Mouse (Mus musculus): ENCODE results near the gene Gmnn. TPM values are rescaled to one million over a fixed set of nuclear protein-coding genes. Genes with fewer than 3 reads are reported as not detected.

Gmnn gene
- polyA plus RNA-seq, 1 experiment from 2014 or later: 23.2 TPM

- no peaks in the 10 kb centered on the region for H3K9me3 ChIP-seq
- no peak overlapping the region for H3K27ac ChIP-seq (replicated peaks)
- H3K36me3 ChIP-seq: peaks cover 33% of the 10 kb centered on the region
- no peak overlapping the region for H3K4me3 ChIP-seq
- no peak overlapping the region for H3K9ac ChIP-seq
- no peaks in the 10 kb centered on the region for H3K27me3 ChIP-seq
- no peak for ATAC-seq (ENCODE audit: low FRiP score, low read depth)
- no peak overlapping the region for H3K4me2 ChIP-seq
- H3K4me1 ChIP-seq (replicated peaks): peaks cover 6% of the 10 kb centered on the region; the same call in 1 of the 2 replicates
- 81% methylated on average over 7 of the region's 7 CpGs for WGBS
Measured at GRCm38 (mm10) chr13:24717677-24718076, 44.0 kb downstream of the Gmnn start.

GRCm38 (mm10) chr13:24716441-24716840 is 45.3 kb downstream of the Gmnn start:
- H3K9ac ChIP-seq: no peak overlapping the region
- no peak for ATAC-seq (ENCODE audit: low FRiP score, low read depth)
- H3K9me3 ChIP-seq: no peaks in the 10 kb centered on the region
- no peak overlapping the region for H3K4me3 ChIP-seq
- peaks cover 26% of the 10 kb centered on the region for H3K36me3 ChIP-seq
- WGBS: 85% methylated on average over 9 of the region's 9 CpGs
- no peaks in the 10 kb centered on the region for H3K27me3 ChIP-seq
- no peak overlapping the region for H3K27ac ChIP-seq (replicated peaks)
- no peak overlapping the region for H3K4me2 ChIP-seq
- H3K4me1 ChIP-seq (replicated peaks): peaks cover 6% of the 10 kb centered on the region; the same call in 1 of the 2 replicates

GRCm38 (mm10) chr13:24715601-24716000 is 46.1 kb downstream of the Gmnn start:
- H3K4me2 ChIP-seq: no peak overlapping the region
- H3K9me3 ChIP-seq: no peaks in the 10 kb centered on the region
- H3K4me3 ChIP-seq: no peak overlapping the region
- H3K4me1 ChIP-seq (replicated peaks): peaks cover 6% of the 10 kb centered on the region; the same call in 1 of the 2 replicates
- H3K36me3 ChIP-seq: peaks cover 30% of the 10 kb centered on the region
- no peak overlapping the region for H3K27ac ChIP-seq (replicated peaks)
- no peaks in the 10 kb centered on the region for H3K27me3 ChIP-seq
- ATAC-seq (ENCODE audit: low FRiP score, low read depth): no peak
- H3K9ac ChIP-seq: no peak overlapping the region
- 51% methylated on average over 5 of the region's 5 CpGs for WGBS

- Histone ChIP-seq H3K27ac (replicated peaks) (no peak overlapping the region), H3K27me3 (no peaks in the 10 kb centered on the region), H3K36me3 (peaks cover 36% of the 10 kb centered on the region), H3K9ac (no peak overlapping the region), H3K4me3 (no peak overlapping the region), H3K4me1 (replicated peaks) (peaks cover 6% of the 10 kb centered on the region; the same call in 1 of the 2 replicates), H3K4me2 (no peak overlapping the region), H3K9me3 (no peaks in the 10 kb centered on the region)
- 76% methylated on average over 9 of the region's 9 CpGs for WGBS
- no peak for ATAC-seq (ENCODE audit: low FRiP score, low read depth)
Measured at GRCm38 (mm10) chr13:24714360-24714885, 47.3 kb downstream of the Gmnn start.

GRCm38 (mm10) chr13:24713434-24714000 is 48.2 kb downstream of the Gmnn start:
- Histone ChIP-seq H3K4me2 (peak overlapping the region; percentile 40), H3K4me1 (replicated peaks) (peaks cover 6% of the 10 kb centered on the region; the same call in 1 of the 2 replicates), H3K27ac (replicated peaks) (no peak overlapping the region), H3K9ac (no peak overlapping the region), H3K4me3 (no peak overlapping the region), H3K27me3 (no peaks in the 10 kb centered on the region), H3K36me3 (peaks cover 30% of the 10 kb centered on the region), H3K9me3 (no peaks in the 10 kb centered on the region)
- ATAC-seq (ENCODE audit: low FRiP score, low read depth): peak; percentile 81
- 6% methylated on average over 16 of the region's 16 CpGs for WGBS

- Histone ChIP-seq H3K36me3 (peaks cover 29% of the 10 kb centered on the region), H3K9ac (no peak overlapping the region), H3K27ac (replicated peaks) (no peak overlapping the region), H3K9me3 (no peaks in the 10 kb centered on the region), H3K27me3 (no peaks in the 10 kb centered on the region), H3K4me3 (no peak overlapping the region), H3K4me1 (replicated peaks) (peaks cover 6% of the 10 kb centered on the region; the same call in 1 of the 2 replicates), H3K4me2 (no peak overlapping the region)
- no peak for ATAC-seq (ENCODE audit: low FRiP score, low read depth)
- WGBS: 90% methylated on average over 7 of the region's 7 CpGs
Measured at GRCm38 (mm10) chr13:24712581-24713130, 49.1 kb downstream of the Gmnn start.

GRCm38 (mm10) chr13:24710968-24711367 is 50.8 kb downstream of the Gmnn start:
- H3K4me3 ChIP-seq: no peak overlapping the region
- H3K27me3 ChIP-seq: no peaks in the 10 kb centered on the region
- WGBS: 60% methylated on average over 7 of the region's 7 CpGs
- H3K4me2 ChIP-seq: no peak overlapping the region
- ATAC-seq (ENCODE audit: low FRiP score, low read depth): no peak
- H3K27ac ChIP-seq (replicated peaks): no peak overlapping the region
- H3K4me1 ChIP-seq (replicated peaks): peaks cover 6% of the 10 kb centered on the region; the same call in 1 of the 2 replicates
- H3K36me3 ChIP-seq: peaks cover 20% of the 10 kb centered on the region
- no peaks in the 10 kb centered on the region for H3K9me3 ChIP-seq
- no peak overlapping the region for H3K9ac ChIP-seq

GRCm38 (mm10) chr13:24709656-24710396 is 51.9 kb downstream of the Gmnn start:
- Histone ChIP-seq H3K27me3 (no peaks in the 10 kb centered on the region), H3K27ac (replicated peaks) (no peak overlapping the region), H3K9ac (no peak overlapping the region), H3K9me3 (no peaks in the 10 kb centered on the region), H3K36me3 (0 out of 2 replicates have a peak, but pooled peaks cover 15% of the 10 kb centered on the region), H3K4me2 (no peak overlapping the region), H3K4me1 (replicated peaks) (peaks cover 6% of the 10 kb centered on the region; the same call in 1 of the 2 replicates), H3K4me3 (no peak overlapping the region)
- no peak for ATAC-seq (ENCODE audit: low FRiP score, low read depth)
- 72% methylated on average over 12 of the region's 12 CpGs for WGBS

GRCm38 (mm10) chr13:24702128-24702527 is 59.6 kb downstream of the Gmnn start:
- peaks cover 18% of the 10 kb centered on the region; the same call in 1 of the 2 replicates for H3K36me3 ChIP-seq
- no peak overlapping the region for H3K4me2 ChIP-seq
- no peaks in the 10 kb centered on the region for H3K27me3 ChIP-seq
- 85% methylated on average over 5 of the region's 5 CpGs for WGBS
- ATAC-seq (ENCODE audit: low FRiP score, low read depth): no peak
- no peaks in the 10 kb centered on the region for H3K9me3 ChIP-seq
- H3K4me1 ChIP-seq (replicated peaks): no peaks in the 10 kb centered on the region
- H3K4me3 ChIP-seq: no peak overlapping the region
- H3K27ac ChIP-seq (replicated peaks): no peak overlapping the region
- no peak overlapping the region for H3K9ac ChIP-seq

Other genes with a start within 250 kb of the Gmnn start
- 21.2 and 26.0 TPM in 2 replicates for gene Ripor2, start 179.7 kb downstream of the Gmnn start, polyA plus RNA-seq (2015; fragmentation: Nextera tagmentation; extraction: Ambion mirVana)
- not detected in 2 replicates for gene Armh2, start 20.7 kb downstream of the Gmnn start, polyA plus RNA-seq (2015; fragmentation: Nextera tagmentation; extraction: Ambion mirVana)
- 16.6 and 23.4 TPM in 2 replicates for gene BC005537, start 39.7 kb upstream of the Gmnn start, polyA plus RNA-seq (2015; fragmentation: Nextera tagmentation; extraction: Ambion mirVana)
- 53.8 and 57.2 TPM in 2 replicates for gene Acot13, start 69.6 kb upstream of the Gmnn start, polyA plus RNA-seq (2015; fragmentation: Nextera tagmentation; extraction: Ambion mirVana)
- 31.6 and 31.7 TPM in 2 replicates for gene Tdp2, start 69.8 kb upstream of the Gmnn start, polyA plus RNA-seq (2015; fragmentation: Nextera tagmentation; extraction: Ambion mirVana)
- 6.9 and 8.2 TPM in 2 replicates for gene D130043K22Rik, start 83.2 kb upstream of the Gmnn start, polyA plus RNA-seq (2015; fragmentation: Nextera tagmentation; extraction: Ambion mirVana)
- 13.8 and 13.9 TPM in 2 replicates for gene Aldh5a1, start 175.7 kb upstream of the Gmnn start, polyA plus RNA-seq (2015; fragmentation: Nextera tagmentation; extraction: Ambion mirVana)
- gene Gpld1, start 181.2 kb upstream of the Gmnn start, polyA plus RNA-seq (2015; fragmentation: Nextera tagmentation; extraction: Ambion mirVana): 2.3 and 3.2 TPM in 2 replicates

All from hindbrain, embryonic 15.5 days (tissue).